Mouse (Mus musculus): ENCODE measurements at regions not wholly inside any gene's neighbourhood (a gene's known extent, or its start where the extent isn't known, plus 50 kb on each side); places are given as distances from the start of the nearest gene placed in this dataset.
A peak's percentile ranks its signal among the peaks of the same experiment; 100 is the strongest.
"Not testable (repeated sequence)": the region's sequence is repeated elsewhere in the genome, so short reads cannot be mapped to it uniquely, and the experiment has no call there.

- 74% methylated on average over 12 of the region's 12 CpGs for WGBS
- no peaks in the 10 kb centered on the region for H3K36me3 ChIP-seq (ENCODE audit: control insufficient read depth, insufficient read depth)
- H3K4me3 ChIP-seq (ENCODE audit: low read depth, low read length): no peak overlapping the region
- H3K4me1 ChIP-seq (replicated peaks; ENCODE audit: control insufficient read depth, insufficient read depth, low read length): no peaks in the 10 kb centered on the region
- peak; percentile 68 for TF ChIP-seq CTCF (IDR thresholded peaks at IDR 0.05; ENCODE audit: low read depth)
- no peak for ATAC-seq
- no peaks in the 10 kb centered on the region for H3K27me3 ChIP-seq (replicated peaks; ENCODE audit: control insufficient read depth, insufficient read depth, low read length)
- H3K9ac ChIP-seq (ENCODE audit: low read depth, low read length): no peak overlapping the region
- no peaks in the 10 kb centered on the region for H3K9me3 ChIP-seq (ENCODE audit: control insufficient read depth)
- no peak overlapping the region for H3K27ac ChIP-seq (ENCODE audit: low read depth, low read length)
- no peak overlapping the region for H3K4me2 ChIP-seq (replicated peaks; ENCODE audit: low read depth)
Observed at GRCm38 (mm10) chr6:143464907-143465537, 298.0 kb downstream of the Etnk1 start.

- not testable (repeated sequence) for H3K36me3 ChIP-seq (ENCODE audit: control insufficient read depth, insufficient read depth); H3K4me1 ChIP-seq (replicated peaks; ENCODE audit: control insufficient read depth, insufficient read depth, low read length); H3K4me3 ChIP-seq (ENCODE audit: low read depth, low read length); H3K4me2 ChIP-seq (replicated peaks; ENCODE audit: low read depth); H3K9me3 ChIP-seq (ENCODE audit: control insufficient read depth); H3K27ac ChIP-seq (ENCODE audit: low read depth, low read length); ATAC-seq; H3K27me3 ChIP-seq (replicated peaks; ENCODE audit: control insufficient read depth, insufficient read depth, low read length); H3K9ac ChIP-seq (ENCODE audit: low read depth, low read length)
- WGBS: 93% methylated on average over 10 of the region's 12 CpGs
Observed at GRCm38 (mm10) chr6:143472676-143473075, 305.7 kb downstream of the Etnk1 start.

GRCm38 (mm10) chr6:143474396-143474795 lies 307.4 kb downstream of the Etnk1 start:
- Histone ChIP-seq H3K27ac (ENCODE audit: low read depth, low read length) (no peak overlapping the region), H3K4me2 (replicated peaks; ENCODE audit: low read depth) (no peak overlapping the region), H3K36me3 (ENCODE audit: control insufficient read depth, insufficient read depth) (no peaks in the 10 kb centered on the region), H3K9me3 (ENCODE audit: control insufficient read depth) (no peaks in the 10 kb centered on the region), H3K4me3 (ENCODE audit: low read depth, low read length) (no peak overlapping the region), H3K27me3 (replicated peaks; ENCODE audit: control insufficient read depth, insufficient read depth, low read length) (no peaks in the 10 kb centered on the region), H3K4me1 (replicated peaks; ENCODE audit: control insufficient read depth, insufficient read depth, low read length) (no peaks in the 10 kb centered on the region), H3K9ac (ENCODE audit: low read depth, low read length) (no peak overlapping the region)
- WGBS: 92% methylated on average over 5 of the region's 5 CpGs
- TF ChIP-seq CTCF (IDR thresholded peaks at IDR 0.05; ENCODE audit: low read depth): no peak
- no peak for ATAC-seq

- H3K27me3 ChIP-seq (replicated peaks; ENCODE audit: control insufficient read depth, insufficient read depth, low read length): no peaks in the 10 kb centered on the region
- H3K4me1 ChIP-seq (replicated peaks; ENCODE audit: control insufficient read depth, insufficient read depth, low read length): no peaks in the 10 kb centered on the region
- no peak overlapping the region for H3K27ac ChIP-seq (ENCODE audit: low read depth, low read length)
- no peak overlapping the region for H3K9ac ChIP-seq (ENCODE audit: low read depth, low read length)
- H3K36me3 ChIP-seq (ENCODE audit: control insufficient read depth, insufficient read depth): no peaks in the 10 kb centered on the region
- no peak for TF ChIP-seq CTCF (IDR thresholded peaks at IDR 0.05; ENCODE audit: low read depth)
- 0 out of 2 replicates have a peak, but pooled peaks have one; percentile 53 for ATAC-seq
- no peaks in the 10 kb centered on the region for H3K9me3 ChIP-seq (ENCODE audit: control insufficient read depth)
- H3K4me2 ChIP-seq (replicated peaks; ENCODE audit: low read depth): no peak overlapping the region
- no peak overlapping the region for H3K4me3 ChIP-seq (ENCODE audit: low read depth, low read length)
- 50% methylated on average over 7 of the region's 7 CpGs for WGBS
Observed at GRCm38 (mm10) chr6:143475296-143475695, 308.3 kb downstream of the Etnk1 start.

- ATAC-seq: no peak
- Histone ChIP-seq H3K36me3 (ENCODE audit: control insufficient read depth, insufficient read depth) (no peaks in the 10 kb centered on the region), H3K9ac (ENCODE audit: low read depth, low read length) (no peak overlapping the region), H3K4me1 (replicated peaks; ENCODE audit: control insufficient read depth, insufficient read depth, low read length) (no peaks in the 10 kb centered on the region), H3K9me3 (ENCODE audit: control insufficient read depth) (no peaks in the 10 kb centered on the region), H3K27me3 (replicated peaks; ENCODE audit: control insufficient read depth, insufficient read depth, low read length) (no peaks in the 10 kb centered on the region), H3K4me3 (ENCODE audit: low read depth, low read length) (no peak overlapping the region), H3K4me2 (replicated peaks; ENCODE audit: low read depth) (no peak overlapping the region), H3K27ac (ENCODE audit: low read depth, low read length) (no peak overlapping the region)
- 93% methylated on average over 2 of the region's 2 CpGs for WGBS
- no peak for TF ChIP-seq CTCF (IDR thresholded peaks at IDR 0.05; ENCODE audit: low read depth)
Observed at GRCm38 (mm10) chr6:143477396-143477795, 310.4 kb downstream of the Etnk1 start.

- no peak for ATAC-seq
- no peaks in the 10 kb centered on the region for H3K27me3 ChIP-seq (replicated peaks; ENCODE audit: control insufficient read depth, insufficient read depth, low read length)
- no peak overlapping the region for H3K9ac ChIP-seq (ENCODE audit: low read depth, low read length)
- H3K27ac ChIP-seq (ENCODE audit: low read depth, low read length): no peak overlapping the region
- WGBS: 41% methylated on average over 7 of the region's 7 CpGs
- no peak overlapping the region for H3K4me3 ChIP-seq (ENCODE audit: low read depth, low read length)
- H3K36me3 ChIP-seq (ENCODE audit: control insufficient read depth, insufficient read depth): no peaks in the 10 kb centered on the region
- no peaks in the 10 kb centered on the region for H3K4me1 ChIP-seq (replicated peaks; ENCODE audit: control insufficient read depth, insufficient read depth, low read length)
- no peak overlapping the region for H3K4me2 ChIP-seq (replicated peaks; ENCODE audit: low read depth)
- H3K9me3 ChIP-seq (ENCODE audit: control insufficient read depth): no peaks in the 10 kb centered on the region
- no peak for TF ChIP-seq CTCF (IDR thresholded peaks at IDR 0.05; ENCODE audit: low read depth)
Observed at GRCm38 (mm10) chr6:143479239-143479638, 312.2 kb downstream of the Etnk1 start.

All from intestine, postnatal 0 days (tissue).